Mouse (Mus musculus) CH12.LX (cell line): ENCODE measurements around the gene Enox2. TPM values are rescaled to one million over a fixed set of nuclear protein-coding genes. Genes with fewer than 3 reads are reported as not detected.

Experiments
- DNase-seq: peaks from one replicate; pipeline ENCODE4 v3.0.0-alpha.2; 2013; ENCODE audit errors: extremely low read depth
- H3K27ac ChIP-seq: 2 replicates; pipeline ENCODE4 v1.5.1; 2012; ENCODE audit warnings: low read depth, mild to moderate bottlenecking, control low read depth, moderate library complexity; ENCODE audit not compliant: insufficient read depth
- H3K27me3 ChIP-seq: replicated peaks from 2 replicates; pipeline ENCODE3; 2012; ENCODE audit warnings: inconsistent platforms
- H3K36me3 ChIP-seq, 2 experiments: replicated peaks in 1 of 2; 2 replicates each; pipeline versions ENCODE3 to v1.6.1; 2012; ENCODE audit warnings: inconsistent platforms in 1 of 2, low read length in 1 of 2, mild to moderate bottlenecking in 1 of 2, mixed read lengths in 1 of 2, moderate library complexity in 1 of 2; ENCODE audit not compliant: control insufficient read depth in 1 of 2, insufficient read depth in 1 of 2
- H3K4me1 ChIP-seq, 2 experiments: 2 replicates each; pipeline ENCODE4 v1.6.1; 2012; ENCODE audit warnings: inconsistent platforms in 1 of 2, moderate library complexity in 1 of 2; ENCODE audit not compliant: insufficient read depth in 2 of 2, control insufficient read depth in 1 of 2
- H3K4me2 ChIP-seq: 2 replicates; pipeline ENCODE4 v1.6.1; 2012; ENCODE audit warnings: low read depth, mild to moderate bottlenecking, control low read depth; ENCODE audit not compliant: poor library complexity, insufficient read depth, severe bottlenecking
- H3K4me3 ChIP-seq, 3 experiments: fragments of 150-350 bp in 1 of 3; sonication (generic) in 1 of 3; replicated peaks in 1 of 3; 2 replicates each; pipeline versions ENCODE3 to v1.5.1; 2011 to 2012; ENCODE audit warnings: low read depth in 2 of 3, low read length in 2 of 3, mild to moderate bottlenecking in 2 of 3, moderate library complexity in 2 of 3, control low read depth in 1 of 3, improper control_type of control experiment in 1 of 3, inconsistent platforms in 1 of 3, mixed read lengths in 1 of 3; ENCODE audit not compliant: poor library complexity in 1 of 3
- H3K79me2 ChIP-seq: replicated peaks from 2 replicates; pipeline ENCODE4 v1.6.1; 2012; ENCODE audit warnings: mild to moderate bottlenecking, moderate library complexity; ENCODE audit not compliant: control insufficient read depth, poor library complexity, insufficient read depth, severe bottlenecking; ENCODE audit errors: extremely low read depth
- H3K9ac ChIP-seq: 2 replicates; pipeline ENCODE4 v1.6.1; 2012; ENCODE audit warnings: low read depth, mild to moderate bottlenecking, control low read depth, moderate library complexity; ENCODE audit not compliant: insufficient read depth
- H3K9me3 ChIP-seq: replicated peaks from 2 replicates; pipeline ENCODE3; 2012; ENCODE audit warnings: low read length, inconsistent platforms, mixed read lengths
- CHD1 ChIP-seq: IDR thresholded peaks from 2 replicates; pipeline ENCODE4 v1.6.1; 2012; ENCODE audit warnings: low read depth, low read length, improper control_type of control experiment, inconsistent platforms
- CTCF ChIP-seq, 2 experiments: IDR thresholded peaks in 1 of 2; conservative IDR thresholded peaks in 1 of 2; 2 replicates each; pipeline ENCODE4 v1.5.1; 2011 to 2012; ENCODE audit warnings: low read depth in 2 of 2, low read length in 2 of 2, improper control_type of control experiment in 1 of 2, inconsistent platforms in 1 of 2, mild to moderate bottlenecking in 1 of 2, moderate library complexity in 1 of 2
- E2F4 ChIP-seq: IDR thresholded peaks from 2 replicates; pipeline ENCODE4 v1.6.1; 2011; ENCODE audit warnings: low read depth, low read length, improper control_type of control experiment; ENCODE audit not compliant: insufficient replicate concordance
- ELF1 ChIP-seq: IDR thresholded peaks from 2 replicates; pipeline ENCODE4 v1.6.1; 2014; ENCODE audit warnings: low read depth, mild to moderate bottlenecking, inconsistent platforms, low read length, improper control_type of control experiment
- EP300 ChIP-seq: IDR thresholded peaks from 2 replicates; pipeline ENCODE4 v1.6.1; 2011; ENCODE audit warnings: low read length, improper control_type of control experiment
- ETS1 ChIP-seq: conservative IDR thresholded peaks from 2 replicates; pipeline ENCODE4 v1.6.1; 2012; ENCODE audit warnings: low read depth, mild to moderate bottlenecking, inconsistent platforms, low read length, improper control_type of control experiment, moderate library complexity
- MAFK ChIP-seq: IDR thresholded peaks from 2 replicates; pipeline ENCODE4 v1.6.1; 2011; ENCODE audit warnings: low read length, improper control_type of control experiment; ENCODE audit not compliant: insufficient replicate concordance
- MEF2A ChIP-seq: IDR thresholded peaks from 2 replicates; pipeline ENCODE4 v1.6.1; 2014; ENCODE audit warnings: low read depth, mild to moderate bottlenecking, inconsistent platforms, low read length, improper control_type of control experiment, borderline replicate concordance
- NELFE ChIP-seq: IDR thresholded peaks from 2 replicates; pipeline ENCODE4 v1.6.1; 2011; ENCODE audit warnings: low read depth, low read length, improper control_type of control experiment
- RAD21 ChIP-seq: IDR thresholded peaks from 2 replicates; pipeline ENCODE4 v1.6.1; 2011; ENCODE audit warnings: low read depth, mild to moderate bottlenecking, low read length, improper control_type of control experiment, moderate library complexity
- TCF12 ChIP-seq: IDR thresholded peaks from 2 replicates; pipeline ENCODE4 v1.6.1; 2014; ENCODE audit warnings: low read depth, mild to moderate bottlenecking, inconsistent platforms, low read length, improper control_type of control experiment
- UBTF ChIP-seq: IDR thresholded peaks from 2 replicates; pipeline ENCODE4 v1.6.1; 2012; ENCODE audit warnings: low read depth, mild to moderate bottlenecking, inconsistent platforms, low read length, improper control_type of control experiment, moderate library complexity
- ZC3H11A ChIP-seq: IDR thresholded peaks from 2 replicates; pipeline ENCODE4 v1.6.1; 2012; ENCODE audit warnings: low read depth, mild to moderate bottlenecking, inconsistent platforms, low read length, improper control_type of control experiment
- ZKSCAN1 ChIP-seq: IDR thresholded peaks from 2 replicates; pipeline ENCODE4 v1.6.1; 2012; ENCODE audit warnings: low read depth, inconsistent platforms, low read length, improper control_type of control experiment, borderline replicate concordance
- ZMIZ1 ChIP-seq: IDR thresholded peaks from 2 replicates; pipeline ENCODE4 v1.6.1; 2012; ENCODE audit warnings: low read depth, mild to moderate bottlenecking, inconsistent platforms, low read length, improper control_type of control experiment
- dilution Hi-C: fragments of 300-500 bp; cut with MboI; formaldehyde crosslinking; loops from 2 replicates; pipeline ENCODE4 v1.14.3; 2020; ENCODE audit warnings: low sequenced_read_pairs; ENCODE audit not compliant: extremely low pct_unique_long_range_greater_than_20kb, extremely low pct_ligation_motif_present
- in situ Hi-C: fragments of 300-500 bp; cut with MboI; formaldehyde crosslinking; loops from 3 replicates; pipeline ENCODE4 v1.14.3; 2019; ENCODE audit warnings: low sequenced_read_pairs, low pct_ligation_motif_present, low pct_unique_long_range_greater_than_20kb, mixed read lengths
- polyA plus RNA-seq: library from polyadenylated mRNA; unstranded; fragments of >175 nt; gene quantifications from 2 replicates; pipeline ENCODE4 v1.2.1, GENCODE M21; 2012; ENCODE audit warnings: low read depth; ENCODE audit not compliant: insufficient read length
- total RNA-seq, 2 experiments: library from RNA; depleted of rRNA; stranded (reverse); fragments of 300-350 nt in 1 of 2; fragments of >200 nt in 1 of 2; gene quantifications; 2 replicates each; pipeline ENCODE4 v1.2.3; 2012 to 2014

Gene Enox2
- total and polyA plus RNA-seq, 3 experiments, result 8.4 to 12.9 (median 12.7) TPM

DNA sequence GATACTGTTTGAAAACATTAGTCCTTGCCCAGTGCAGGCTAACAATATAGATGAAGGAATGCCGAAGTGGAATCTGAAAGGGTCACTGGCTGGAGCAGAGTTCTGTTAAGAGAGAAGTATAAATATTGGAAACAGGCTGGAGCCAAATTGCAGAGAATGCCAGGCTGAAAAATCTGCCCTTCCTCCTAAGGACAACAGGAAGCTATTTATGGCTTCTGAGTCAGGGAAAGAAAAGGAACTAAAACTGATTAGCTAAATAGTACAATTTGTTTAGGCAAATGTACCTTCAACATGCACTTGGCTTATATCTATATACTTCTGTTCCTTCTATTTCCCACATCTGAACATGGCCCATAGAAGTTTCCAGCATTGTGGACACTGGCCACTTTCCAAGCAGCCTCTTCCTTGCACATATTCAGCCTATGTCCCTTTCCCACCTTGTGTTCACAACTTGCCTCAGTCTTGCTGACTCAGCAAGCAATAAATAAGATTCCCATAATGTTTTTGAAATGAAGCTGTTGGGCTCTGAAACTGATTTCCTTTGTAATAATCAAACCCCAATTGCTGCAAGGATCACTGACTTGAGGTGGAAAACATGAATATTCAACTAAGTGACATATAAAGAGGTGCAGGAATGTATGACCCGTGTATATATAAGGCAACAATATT lies 8.0 kb downstream of the Enox2 start:
- DNase-seq, result no peak
- Histone ChIP-seq H3K27ac (no peak overlapping the region), H3K9ac (no peak overlapping the region), H3K36me3 (peaks cover 0 to 3% of the 10 kb centered on the region in 2 experiments), H3K79me2 (no peaks in the 10 kb centered on the region), H3K9me3 (no peaks in the 10 kb centered on the region), H3K4me3 (no peak overlapping the region), H3K4me1 (peaks cover 0 to 60% of the 10 kb centered on the region in 2 experiments; a peak in 2 of 4 replicates), H3K27me3 (no peaks in the 10 kb centered on the region), H3K4me2 (peak overlapping the region; percentile 88)
- in situ Hi-C loops, result no loop called here
- dilution Hi-C loops, result no loop called here
- TF ChIP-seq MEF2A (peak; percentile 92), MAFK (peak; percentile 95), E2F4 (no peak)

DNA sequence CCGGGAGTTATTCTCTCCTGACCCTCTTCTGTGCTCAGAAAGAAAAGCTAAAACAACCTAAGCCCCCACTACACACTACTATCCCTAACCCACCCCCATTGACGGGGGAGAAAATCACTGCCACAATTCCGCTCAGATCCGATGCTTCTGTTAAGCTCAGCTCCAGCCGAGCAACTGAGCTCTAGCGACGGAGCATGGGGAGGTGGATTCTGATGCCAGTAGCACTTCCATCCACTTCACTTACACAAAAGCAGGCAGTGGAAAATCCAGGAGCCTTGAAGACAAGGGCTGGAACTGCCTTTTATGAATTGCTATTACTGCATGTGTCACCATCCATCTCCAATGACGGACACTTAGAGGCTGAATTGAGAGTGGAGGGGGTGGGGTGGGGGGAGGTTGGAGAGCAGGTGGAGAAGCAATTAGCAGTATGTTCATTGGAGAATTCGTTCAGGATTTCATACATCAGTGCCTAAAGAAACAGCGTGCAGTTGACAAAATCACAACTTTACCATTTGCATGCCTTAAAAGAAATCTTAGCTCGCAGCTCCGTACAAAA lies 14.5 kb downstream of the Enox2 start:
- H3K27me3 ChIP-seq, result no peaks in the 10 kb centered on the region
- peaks cover 3 to 47% of the 10 kb centered on the region in 2 experiments; a peak in 3 of 4 replicates for H3K4me1 ChIP-seq
- H3K27ac ChIP-seq, result no peak overlapping the region
- peak overlapping the region in 1 of 3 experiments; percentile 13 for H3K4me3 ChIP-seq
- no peak overlapping the region for H3K4me2 ChIP-seq
- no peak for DNase-seq
- no peak overlapping the region for H3K9ac ChIP-seq
- in situ Hi-C loops (no loop called here), dilution Hi-C loops (no loop called here)
- H3K9me3 ChIP-seq, result no peaks in the 10 kb centered on the region
- TF ChIP-seq ZMIZ1 (no peak), NELFE (no peak), RAD21 (no peak), ELF1 (no peak), ETS1 (no peak), ZKSCAN1 (no peak), MAFK (no peak), CTCF (conservative IDR thresholded peaks at IDR 0.05 in 1 of 2, IDR thresholded peaks at IDR 0.05 in 1 of 2; ENCODE audit: low read depth in 2 of 2, low read length in 2 of 2) (no peak), ZC3H11A (no peak), UBTF (no peak), CHD1 (no peak), TCF12 (no peak), EP300 (no peak)
- H3K36me3 ChIP-seq, result no peaks in the 10 kb centered on the region
- no peaks in the 10 kb centered on the region for H3K79me2 ChIP-seq
